Mouse (Mus musculus) erythroblast, embryonic 14.5 days (primary cell): ENCODE results near the gene Wdfy3. TPM values are rescaled to one million over a fixed set of nuclear protein-coding genes. Genes with fewer than 3 reads are reported as not detected.

ENCODE experiments used
- H3K27me3 ChIP-seq: 2 replicates; pipeline ENCODE4 v1.6.1; 2012; ENCODE audit warnings: inconsistent platforms; ENCODE audit not compliant: control insufficient read depth
- H3K36me3 ChIP-seq: 2 replicates; pipeline ENCODE4 v1.6.1; 2012; ENCODE audit warnings: mild to moderate bottlenecking, inconsistent platforms; ENCODE audit not compliant: control insufficient read depth
- H3K4me1 ChIP-seq: 2 replicates; pipeline ENCODE4 v1.6.1; 2012; ENCODE audit warnings: inconsistent platforms; ENCODE audit not compliant: control insufficient read depth
- H3K4me3 ChIP-seq: replicated peaks from 2 replicates; pipeline ENCODE3; 2012; ENCODE audit warnings: moderate library complexity, mild to moderate bottlenecking, inconsistent platforms
- H3K9me3 ChIP-seq: 2 replicates; pipeline ENCODE4 v1.6.1; 2012; ENCODE audit warnings: low read length, inconsistent platforms, mixed read lengths; ENCODE audit not compliant: control insufficient read depth
- GATA1 ChIP-seq: IDR thresholded peaks from 2 replicates; pipeline ENCODE4 v1.6.1; 2012; ENCODE audit warnings: low read length, inconsistent platforms, mixed read lengths
- TAL1 ChIP-seq: IDR thresholded peaks from 3 replicates; pipeline ENCODE4 v1.6.1; 2012; ENCODE audit warnings: low read length, inconsistent platforms, mixed read lengths
- polyA plus RNA-seq: library from polyadenylated mRNA; stranded (reverse); fragments of >175 nt; gene quantifications from 2 replicates; pipeline ENCODE4 v1.2.3, GENCODE M21; 2012

Gene Wdfy3
- polyA plus RNA-seq, 1 experiment = 0.18 TPM

DNA sequence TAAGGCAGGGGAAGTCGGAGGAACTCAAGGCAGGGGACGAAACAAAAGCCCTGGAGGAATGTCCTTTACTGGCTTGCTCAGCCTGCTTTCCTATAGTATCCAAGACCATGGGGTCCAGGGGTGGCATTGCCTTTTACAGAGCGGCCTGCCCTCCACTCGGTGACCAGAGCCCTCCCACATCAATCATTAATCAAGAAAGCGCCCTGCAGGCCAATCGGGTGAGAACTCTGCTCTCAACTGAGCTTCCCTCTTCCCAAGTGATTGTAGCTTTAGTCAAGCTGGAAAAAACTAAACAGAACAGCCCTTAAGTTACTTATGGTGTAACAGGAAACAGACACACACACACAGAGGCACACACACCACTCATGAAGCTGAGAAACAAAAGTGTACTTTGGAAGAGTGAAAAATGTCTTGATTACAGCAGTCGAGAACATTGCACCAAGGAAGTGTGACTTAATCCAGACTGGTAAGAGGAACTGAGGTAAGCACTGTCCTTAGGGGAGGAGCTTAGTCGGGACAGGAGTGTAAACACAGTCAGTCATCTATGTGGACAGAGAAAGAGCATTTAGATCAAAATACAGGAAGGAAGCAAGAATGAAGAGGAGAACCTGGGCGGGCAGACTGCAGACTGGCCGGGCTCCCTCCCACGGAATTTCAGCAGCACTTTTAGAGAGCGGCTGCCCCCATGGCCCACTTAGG, 101.4 kb downstream of the Wdfy3 start:
- Histone ChIP-seq H3K36me3 (peaks cover 14% of the 10 kb centered on the region), H3K4me3 (no peak overlapping the region), H3K27me3 (no peaks in the 10 kb centered on the region), H3K9me3 (no peaks in the 10 kb centered on the region), H3K4me1 (no peaks in the 10 kb centered on the region)
- TF ChIP-seq GATA1 = no peak

DNA sequence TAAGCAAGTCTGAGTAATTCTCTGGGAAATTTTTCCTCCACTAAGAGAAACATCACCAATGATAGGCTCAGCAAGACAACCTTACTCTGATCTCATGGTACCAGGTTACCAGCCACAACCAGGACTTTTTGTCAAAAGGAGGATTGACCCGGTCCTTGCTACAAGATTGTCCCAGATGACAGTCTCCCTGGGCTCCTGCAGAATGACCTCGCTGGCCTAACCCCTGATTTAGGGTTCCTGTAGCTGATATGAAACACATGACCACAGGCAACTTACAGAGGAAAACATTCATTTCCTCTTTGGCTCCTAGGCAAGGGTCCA, 101.9 kb downstream of the Wdfy3 start:
- Histone ChIP-seq H3K4me1 (no peaks in the 10 kb centered on the region), H3K9me3 (no peaks in the 10 kb centered on the region), H3K36me3 (peaks cover 14% of the 10 kb centered on the region), H3K4me3 (no peak overlapping the region), H3K27me3 (no peaks in the 10 kb centered on the region)
- TF ChIP-seq GATA1 = no peak
- TF ChIP-seq TAL1 = no peak

DNA sequence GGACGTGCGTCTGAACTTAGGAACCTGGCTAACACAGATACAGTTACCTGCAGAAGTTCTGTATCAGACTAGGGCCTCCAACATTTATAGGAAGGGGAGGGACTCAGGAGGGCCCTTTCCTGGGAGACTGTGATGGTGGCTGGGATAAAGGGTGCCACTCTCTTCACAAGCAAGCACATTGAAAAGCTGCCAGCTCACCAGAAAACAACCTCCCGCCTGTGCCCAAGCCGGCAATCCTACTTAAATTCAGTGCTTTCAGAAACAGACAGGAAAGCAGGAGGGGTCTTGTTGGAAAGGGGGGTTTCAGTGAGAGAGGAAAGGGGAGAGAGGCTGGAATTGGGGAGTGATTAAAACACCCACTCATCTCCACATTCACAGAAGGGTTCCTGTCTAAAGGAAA, 106.9 kb downstream of the Wdfy3 start:
- Histone ChIP-seq H3K4me3 (no peak overlapping the region), H3K36me3 (peaks cover 35% of the 10 kb centered on the region), H3K4me1 (no peaks in the 10 kb centered on the region), H3K27me3 (no peaks in the 10 kb centered on the region), H3K9me3 (no peaks in the 10 kb centered on the region)
- TF ChIP-seq TAL1 (no peak), GATA1 (no peak)

DNA sequence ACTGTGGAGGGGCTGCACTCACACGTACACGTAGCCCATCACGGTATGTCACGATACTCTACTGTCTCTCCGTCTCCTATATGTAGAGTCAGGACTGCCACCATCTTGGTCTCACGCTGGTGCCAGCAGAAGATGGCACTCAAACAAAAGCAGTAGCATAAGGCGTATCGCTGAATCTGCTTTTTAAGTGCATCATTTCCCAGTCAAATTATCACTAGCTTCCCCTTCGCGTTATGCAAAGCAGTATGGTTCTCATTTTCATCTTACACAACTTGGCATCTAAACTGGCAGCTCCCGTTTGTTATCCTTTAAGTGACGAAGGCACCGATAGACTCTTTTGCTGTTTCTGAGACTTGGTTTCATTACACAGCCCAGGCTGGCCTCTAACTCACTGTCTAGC, 110.4 kb downstream of the Wdfy3 start:
- TF ChIP-seq TAL1 = no peak
- TF ChIP-seq GATA1 = no peak
- H3K4me3 ChIP-seq = no peak overlapping the region
- no peaks in the 10 kb centered on the region for H3K27me3 ChIP-seq
- no peaks in the 10 kb centered on the region for H3K9me3 ChIP-seq
- peaks cover 43% of the 10 kb centered on the region for H3K36me3 ChIP-seq
- no peaks in the 10 kb centered on the region for H3K4me1 ChIP-seq

DNA sequence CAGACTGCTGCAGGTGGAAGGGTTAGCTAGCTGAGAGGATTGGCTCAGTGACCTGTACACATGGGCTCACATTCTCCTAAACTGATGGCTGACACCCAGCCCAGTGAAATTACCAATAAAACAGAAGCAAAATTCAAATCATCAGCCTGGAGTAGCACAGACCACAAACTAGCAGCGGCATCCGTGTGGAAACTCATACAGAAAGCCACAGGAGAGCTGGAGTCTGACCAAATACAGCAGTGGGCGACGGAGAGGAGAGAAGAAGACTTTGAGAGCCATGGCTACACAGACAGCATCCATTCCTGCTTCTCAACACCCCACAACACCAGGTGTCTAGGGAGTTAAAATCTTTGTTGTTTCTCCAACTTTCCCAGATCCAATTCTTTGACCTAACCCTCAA, 110.8 kb downstream of the Wdfy3 start:
- H3K4me3 ChIP-seq = no peak overlapping the region
- H3K4me1 ChIP-seq = no peaks in the 10 kb centered on the region
- no peaks in the 10 kb centered on the region for H3K9me3 ChIP-seq
- H3K36me3 ChIP-seq = peaks cover 46% of the 10 kb centered on the region
- H3K27me3 ChIP-seq = no peaks in the 10 kb centered on the region
- TF ChIP-seq GATA1 (no peak), TAL1 (no peak)

DNA sequence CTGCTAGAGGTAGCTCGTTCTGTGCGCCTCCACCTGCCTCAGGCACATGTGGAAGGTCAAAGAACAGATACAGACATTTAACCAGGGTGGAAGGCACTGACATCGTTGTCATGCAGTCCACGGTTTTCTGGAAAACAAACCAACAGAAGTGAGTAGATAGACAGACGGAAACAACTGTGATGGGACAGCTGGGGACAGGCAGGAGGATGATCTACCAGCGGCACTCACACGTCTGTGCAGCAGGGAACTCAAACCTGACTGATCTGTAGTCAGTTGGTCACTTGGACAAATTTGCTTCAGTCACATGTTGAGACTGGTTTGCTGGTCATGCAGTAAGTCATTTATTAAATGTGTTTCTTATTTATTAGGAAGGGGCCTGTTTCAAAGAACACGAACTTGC, 112.3 kb downstream of the Wdfy3 start:
- TF ChIP-seq TAL1 = no peak
- no peak for TF ChIP-seq GATA1
- Histone ChIP-seq H3K36me3 (peaks cover 52% of the 10 kb centered on the region), H3K9me3 (no peaks in the 10 kb centered on the region), H3K4me1 (no peaks in the 10 kb centered on the region), H3K4me3 (no peak overlapping the region), H3K27me3 (no peaks in the 10 kb centered on the region)

DNA sequence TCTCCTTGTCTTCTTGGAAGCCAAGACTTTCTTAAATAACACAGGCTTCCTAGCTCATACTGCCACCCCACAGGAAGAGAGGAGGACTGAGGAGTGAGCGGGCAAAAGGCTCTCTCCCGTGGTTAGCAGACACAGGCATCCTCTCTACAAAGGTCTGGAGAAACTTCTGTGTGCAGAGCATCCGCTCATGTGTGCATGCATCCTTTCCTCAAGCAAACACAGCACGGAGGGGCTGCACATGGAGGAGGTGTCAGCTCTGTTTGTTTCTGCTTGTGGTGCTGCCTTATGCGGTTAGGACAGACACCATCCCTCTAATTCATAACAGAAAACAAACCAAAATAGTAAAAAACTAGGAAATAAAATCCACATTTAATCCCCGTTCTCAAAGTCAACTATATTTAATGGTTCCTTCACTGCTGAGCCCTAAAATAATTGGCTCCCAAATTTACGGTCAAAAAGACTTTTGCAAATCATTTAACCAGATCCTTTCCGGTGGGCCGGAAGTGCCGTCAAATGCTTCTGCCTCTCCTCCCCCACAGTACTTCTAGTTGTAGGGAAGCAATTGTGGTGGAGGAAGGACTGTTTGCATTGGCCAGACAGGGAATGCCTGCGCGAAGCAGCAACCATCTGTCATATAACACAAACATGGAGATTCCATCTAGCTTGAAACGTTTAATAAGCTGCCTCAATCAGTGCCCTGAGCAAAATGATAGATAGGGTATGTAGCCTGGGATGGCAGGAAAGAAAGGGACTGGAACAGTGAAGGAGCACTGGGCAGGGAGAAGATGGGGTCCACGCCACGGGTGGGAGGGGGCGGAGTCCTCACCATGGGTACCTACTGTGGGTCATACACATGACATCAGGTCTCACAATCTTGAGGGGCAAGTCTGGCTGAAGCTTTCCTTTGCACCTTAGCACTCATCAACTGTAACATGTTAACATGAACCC, 115.1 kb downstream of the Wdfy3 start:
- H3K4me1 ChIP-seq = no peaks in the 10 kb centered on the region
- H3K4me3 ChIP-seq = no peak overlapping the region
- no peaks in the 10 kb centered on the region for H3K9me3 ChIP-seq
- H3K36me3 ChIP-seq = peaks cover 44% of the 10 kb centered on the region
- no peaks in the 10 kb centered on the region for H3K27me3 ChIP-seq
- TF ChIP-seq GATA1 (no peak), TAL1 (no peak)

DNA sequence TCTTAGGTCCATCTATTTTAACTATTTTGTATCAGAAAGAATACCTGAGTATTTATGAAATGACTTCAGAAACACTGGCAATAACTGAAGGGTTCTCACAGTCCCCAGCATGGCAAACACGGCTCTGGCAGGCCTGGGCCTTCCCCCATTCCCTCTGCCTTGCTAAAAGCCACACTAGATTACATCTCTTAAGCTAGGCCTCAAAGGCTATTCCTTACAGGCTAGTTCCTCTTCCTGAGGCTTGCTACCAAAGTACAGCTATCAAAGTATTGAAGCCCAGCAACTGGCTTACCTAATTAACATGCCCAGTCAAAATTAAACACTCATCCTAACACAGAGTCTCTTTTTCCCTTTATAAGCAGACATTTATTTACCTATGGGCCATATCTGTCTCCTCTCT, 117.8 kb downstream of the Wdfy3 start:
- no peak for TF ChIP-seq GATA1
- TF ChIP-seq TAL1 = no peak
- peaks cover 46% of the 10 kb centered on the region for H3K36me3 ChIP-seq
- H3K27me3 ChIP-seq = no peaks in the 10 kb centered on the region
- no peaks in the 10 kb centered on the region for H3K9me3 ChIP-seq
- H3K4me3 ChIP-seq = no peak overlapping the region
- no peaks in the 10 kb centered on the region for H3K4me1 ChIP-seq

DNA sequence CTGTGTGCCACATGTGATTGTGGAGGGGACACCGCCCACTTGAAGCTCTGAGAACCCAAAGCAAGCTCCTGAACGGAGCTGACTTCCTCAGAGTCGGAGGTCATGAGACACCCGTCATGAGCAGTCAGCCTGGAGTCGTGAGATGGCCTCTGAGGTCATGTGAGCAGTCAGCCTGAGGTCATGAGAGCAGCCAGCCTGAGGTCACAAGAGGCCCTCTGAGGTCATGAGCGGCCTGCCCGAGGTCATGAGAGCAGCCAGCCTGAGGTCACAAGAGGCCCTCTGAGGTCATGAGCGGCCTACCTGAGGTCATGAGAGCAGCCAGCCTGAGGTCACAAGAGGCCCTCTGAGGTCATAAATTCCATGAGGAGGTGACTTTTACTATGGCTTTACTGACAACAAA, 120.4 kb downstream of the Wdfy3 start:
- Histone ChIP-seq H3K36me3 (peaks cover 46% of the 10 kb centered on the region), H3K4me3 (no peak overlapping the region), H3K4me1 (no peaks in the 10 kb centered on the region), H3K27me3 (no peaks in the 10 kb centered on the region), H3K9me3 (no peaks in the 10 kb centered on the region)
- no peak for TF ChIP-seq GATA1
- no peak for TF ChIP-seq TAL1

DNA sequence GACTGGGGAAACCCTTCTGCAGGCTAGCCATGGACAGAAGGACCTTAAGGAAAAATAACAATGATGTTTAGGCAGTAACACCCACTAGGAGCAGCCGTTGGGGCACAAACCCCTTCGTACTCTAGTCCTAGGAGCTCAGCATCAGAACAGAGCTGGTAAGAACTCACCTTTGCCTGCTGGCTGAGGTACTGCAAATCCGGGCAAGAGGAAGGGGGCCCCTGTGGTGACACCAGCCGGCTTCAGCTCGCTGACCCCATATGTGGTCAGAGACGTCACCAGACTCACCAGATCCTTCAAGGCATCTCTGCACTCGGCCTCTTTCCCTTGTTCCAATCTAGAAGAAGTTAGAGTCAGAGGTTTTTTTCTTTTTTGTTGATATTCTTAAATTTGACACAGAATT, 121.1 kb downstream of the Wdfy3 start:
- no peak for TF ChIP-seq TAL1
- TF ChIP-seq GATA1 = no peak
- no peaks in the 10 kb centered on the region for H3K4me1 ChIP-seq
- H3K9me3 ChIP-seq = no peaks in the 10 kb centered on the region
- no peaks in the 10 kb centered on the region for H3K27me3 ChIP-seq
- H3K36me3 ChIP-seq = peaks cover 50% of the 10 kb centered on the region
- H3K4me3 ChIP-seq = no peak overlapping the region
